Mouse (Mus musculus): ENCODE measurements at regions not wholly inside any gene's neighbourhood (a gene's known extent, or its start where the extent isn't known, plus 50 kb on each side); places are given as distances from the start of the nearest gene placed in this dataset.

DNA sequence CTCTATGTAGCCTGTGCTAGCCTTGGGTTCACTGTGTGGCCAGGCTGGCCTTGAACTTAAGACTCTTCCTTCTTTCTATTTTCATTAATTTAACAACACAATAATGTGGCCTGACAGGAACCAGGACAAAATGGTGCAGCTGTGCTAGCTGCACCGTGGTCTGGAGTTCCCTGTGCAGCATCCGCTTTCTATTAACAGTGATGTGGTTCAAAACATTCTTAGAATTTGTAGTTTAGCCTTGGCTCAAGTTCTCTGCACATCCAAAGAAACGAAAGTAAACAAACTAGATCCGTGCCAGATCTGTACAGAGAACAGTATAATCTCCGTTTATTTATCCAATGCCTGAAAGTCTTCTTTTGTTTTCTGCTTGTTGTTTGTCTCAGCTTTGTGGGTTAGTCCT, 88.5 kb downstream of the Irx1 start:
- DNase-seq (ENCODE audit: low spot score in 2 of 2) = no peak

DNA sequence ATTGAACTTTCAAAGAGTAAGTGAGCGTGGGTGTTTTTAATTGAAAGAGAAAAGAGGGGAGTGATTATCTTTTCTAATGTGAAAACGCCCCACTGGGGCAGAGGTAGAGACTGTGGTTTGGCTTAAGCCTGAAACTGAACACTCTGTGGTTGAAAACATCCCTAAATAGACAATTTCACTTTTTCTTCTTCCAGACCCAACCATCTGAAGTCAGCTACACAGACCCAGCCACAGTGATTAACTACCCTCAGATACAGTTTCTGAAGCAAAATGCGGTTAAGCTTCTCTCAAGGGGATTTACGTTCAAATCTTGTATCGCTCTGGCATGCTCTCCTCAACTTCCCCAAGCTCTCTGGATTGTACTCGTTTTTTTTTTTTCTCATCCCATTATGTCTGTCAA, 94.8 kb downstream of the Irx1 start:
- DNase-seq (ENCODE audit: low spot score in 2 of 2) = no peak

DNA sequence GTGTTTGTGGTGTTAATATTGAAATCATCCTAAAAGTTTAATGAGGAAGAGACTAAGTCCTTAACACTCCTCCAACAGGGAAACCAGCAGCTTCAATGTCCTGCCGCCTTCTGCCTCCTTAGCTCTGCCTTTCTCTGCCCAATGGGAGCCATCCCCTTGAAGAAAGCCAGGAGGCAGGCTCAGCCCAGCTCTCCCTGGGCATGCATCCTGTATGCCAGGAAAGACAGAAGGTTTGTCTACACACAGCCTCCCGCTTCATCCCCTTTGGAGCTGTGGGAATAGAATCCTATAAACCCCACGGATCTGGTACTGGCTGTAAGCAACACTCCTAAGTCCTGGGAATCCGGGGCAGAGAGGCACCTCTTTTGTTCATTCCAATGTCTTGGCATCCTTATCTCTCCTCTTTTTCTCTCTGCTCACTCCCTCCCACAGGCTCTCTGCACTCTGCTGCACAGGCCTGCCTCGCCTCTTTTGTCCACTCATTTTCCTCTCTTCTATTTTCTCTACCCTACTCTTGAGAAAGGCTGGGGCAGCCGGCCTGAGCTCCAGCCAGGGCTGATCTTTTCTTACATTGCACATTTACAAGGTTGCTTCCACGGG, 110.0 kb downstream of the Irx1 start:
- DNase-seq (ENCODE audit: low spot score in 2 of 2) = peak; percentile 11 to 14

- DNase-seq (ENCODE audit: low spot score in 2 of 2) = no peak
These were observed 159.2 kb downstream of the Irx1 start for GRCm38 (mm10) chr13:71804032-71804958.

DNA sequence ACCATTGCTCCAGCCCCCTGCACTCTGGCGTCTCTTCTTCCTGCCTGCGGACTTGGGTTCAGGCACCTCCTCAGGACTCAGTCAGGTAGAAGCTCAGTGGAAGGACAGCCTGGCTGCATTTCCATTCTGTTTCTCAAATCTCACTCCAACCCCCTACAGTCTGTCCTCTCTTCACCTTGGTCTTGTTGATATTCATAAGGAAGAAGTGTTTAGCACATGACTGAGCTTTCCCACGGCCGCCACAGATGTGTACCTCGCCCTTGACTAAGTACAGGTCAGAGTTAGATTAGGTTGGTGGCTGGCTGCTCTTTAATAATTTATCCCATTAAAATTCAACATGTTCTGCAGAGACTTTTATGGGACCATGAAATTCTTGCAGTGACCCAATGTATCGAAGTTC, 165.2 kb downstream of the Irx1 start:
- DNase-seq (ENCODE audit: low spot score in 2 of 2) = no peak

GRCm38 (mm10) chr13:71784740-71785139, 178.8 kb downstream of the Irx1 start:
- no peak for DNase-seq (ENCODE audit: low spot score in 2 of 2)

- DNase-seq (ENCODE audit: low spot score in 2 of 2) = no peak
These were observed 216.2 kb downstream of the Irx1 start for GRCm38 (mm10) chr13:71747003-71747965.

- no peak for DNase-seq (ENCODE audit: low spot score in 2 of 2)
These were observed 217.0 kb downstream of the Irx1 start for GRCm38 (mm10) chr13:71746534-71746933.

GRCm38 (mm10) chr13:71736821-71737345, 226.6 kb downstream of the Irx1 start:
- no peak for DNase-seq (ENCODE audit: low spot score in 2 of 2)

DNA sequence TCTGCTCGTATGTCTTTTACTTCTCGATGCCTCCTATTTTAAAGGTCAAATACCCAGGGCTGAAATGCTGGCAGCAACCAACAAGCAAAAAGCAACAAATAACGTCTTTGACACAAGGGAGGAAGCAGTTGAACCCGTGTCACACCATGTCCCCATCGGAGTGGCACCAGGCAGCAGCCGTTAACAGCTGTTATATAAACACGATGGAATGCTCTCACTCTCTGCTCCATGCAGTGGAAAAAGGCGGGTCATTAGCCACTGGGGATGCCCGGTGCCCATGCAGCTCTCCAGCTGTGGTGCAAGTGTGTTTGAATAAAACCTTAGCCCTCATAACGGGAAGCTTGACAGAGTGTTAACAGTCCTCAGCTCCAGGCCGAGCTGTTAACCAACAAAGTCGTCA, 229.3 kb downstream of the Irx1 start:
- DNase-seq (ENCODE audit: low spot score in 2 of 2) = no peak

DNA sequence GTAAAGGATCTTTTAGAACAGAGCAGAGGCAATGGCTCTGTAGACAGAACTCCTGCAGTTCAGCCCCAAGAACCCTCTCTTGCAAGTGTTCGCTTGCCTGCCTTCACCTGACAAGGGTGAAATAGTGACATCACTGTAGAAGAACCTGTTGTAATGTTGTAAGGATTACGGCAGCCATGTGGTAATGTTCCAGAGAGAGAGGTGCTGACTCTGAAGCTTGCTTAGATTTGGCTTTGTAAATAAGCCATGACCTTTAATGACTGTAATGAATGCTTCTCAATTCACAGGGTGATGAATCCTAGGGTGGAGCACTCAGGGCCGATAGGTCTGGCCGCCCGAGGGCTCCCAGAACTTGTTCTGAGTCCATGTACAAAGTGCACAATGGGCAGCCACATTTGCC, 230.2 kb downstream of the Irx1 start:
- no peak for DNase-seq (ENCODE audit: low spot score in 2 of 2)

DNA sequence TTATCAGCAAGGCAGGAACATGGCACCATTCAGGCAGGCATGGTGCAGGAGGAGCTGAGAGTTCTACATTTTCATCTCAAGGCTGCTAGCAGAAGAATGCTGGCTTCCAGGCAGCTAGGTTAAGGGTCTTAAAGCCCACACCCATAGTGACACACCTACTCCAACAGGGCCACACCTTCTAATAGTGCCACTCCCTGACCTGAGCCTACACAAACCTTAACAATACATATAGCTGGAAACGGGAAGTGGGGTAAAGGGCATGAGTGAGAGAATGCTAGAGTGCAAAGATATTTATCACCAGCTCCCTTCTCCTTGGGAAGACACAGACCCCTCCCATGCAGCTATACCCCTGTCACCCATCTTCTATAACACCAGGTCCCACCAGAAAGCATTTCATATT, 230.6 kb downstream of the Irx1 start:
- DNase-seq (ENCODE audit: low spot score in 2 of 2) = no peak

DNA sequence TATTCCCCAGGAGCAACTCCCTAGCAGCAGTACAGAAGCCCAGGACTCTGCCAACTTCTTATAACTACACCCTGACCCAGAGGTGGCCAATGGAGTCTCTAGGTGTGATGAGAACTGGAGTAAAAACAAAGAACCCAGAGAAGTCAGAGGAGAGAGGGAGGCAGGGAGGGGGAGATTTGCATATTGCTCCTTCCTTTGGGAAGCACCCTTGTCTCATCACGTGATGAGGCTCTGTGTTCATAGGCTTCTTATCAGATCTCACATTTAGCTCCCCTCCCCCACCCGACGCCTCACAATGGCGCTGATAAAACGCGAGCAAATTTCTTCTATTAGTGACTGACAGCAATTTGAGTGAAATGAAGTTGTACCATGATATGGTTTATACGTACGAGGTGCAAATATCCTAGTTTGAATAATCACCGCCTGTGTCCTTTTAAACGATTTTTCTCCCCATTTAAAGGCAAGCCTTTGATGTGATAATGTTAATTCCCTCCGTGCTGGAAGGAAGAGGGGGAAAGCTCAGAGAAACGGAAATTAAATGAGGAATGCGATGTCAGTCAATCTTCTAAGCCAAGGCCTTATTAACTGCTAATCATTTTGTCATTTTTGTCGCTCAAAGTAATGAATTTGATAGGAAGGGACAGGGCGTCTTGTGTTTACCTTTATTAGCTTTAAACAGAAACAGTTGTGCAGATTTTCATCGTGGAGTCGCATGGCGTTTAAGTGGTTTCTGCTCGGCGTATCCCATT, 273.3 kb downstream of the Irx1 start:
- DNase-seq (ENCODE audit: low spot score in 2 of 2) = no peak

- DNase-seq (ENCODE audit: low spot score in 2 of 2) = no peak
These were observed 274.3 kb downstream of the Irx1 start for GRCm38 (mm10) chr13:71689187-71689586.

GRCm38 (mm10) chr13:71676081-71676624, 287.4 kb downstream of the Irx1 start:
- no peak for DNase-seq (ENCODE audit: low spot score in 2 of 2)

DNA sequence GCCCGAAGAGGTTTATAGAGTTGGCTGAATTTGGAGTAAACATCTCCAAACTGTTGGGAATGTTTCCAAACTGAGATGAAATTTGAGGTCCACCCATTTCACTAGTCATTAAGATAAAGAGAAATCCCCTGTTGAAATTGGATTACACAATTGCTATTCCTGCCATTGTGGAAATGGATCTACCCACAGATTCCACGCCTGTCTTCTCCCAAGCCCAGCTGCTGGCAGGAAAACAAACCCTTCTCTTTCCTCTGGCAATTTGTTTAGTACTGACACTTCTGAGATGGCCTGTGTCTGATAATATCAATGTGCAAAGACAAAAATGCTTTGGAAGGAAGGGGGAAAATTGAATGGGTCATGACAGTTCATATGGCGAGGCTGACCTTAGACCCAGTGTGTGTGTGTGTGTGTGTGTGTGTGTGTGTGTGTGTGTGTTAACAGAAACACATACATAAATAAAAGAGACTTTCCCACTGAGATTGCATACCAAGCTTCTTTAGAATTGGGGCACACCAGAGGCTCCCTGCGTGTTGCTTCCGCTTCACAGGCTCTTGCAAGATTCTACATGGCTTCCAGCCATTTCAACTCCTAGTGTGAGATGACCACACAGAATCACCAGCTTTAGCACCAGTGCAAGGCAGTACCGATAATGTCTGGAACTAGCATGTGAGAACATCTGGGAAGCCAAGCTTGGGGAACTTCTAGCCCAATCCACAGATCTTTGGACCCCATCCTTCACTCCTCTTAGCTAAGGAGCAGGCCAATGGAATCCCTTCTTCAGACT, 293.4 kb downstream of the Irx1 start:
- no peak for DNase-seq (ENCODE audit: low spot score in 2 of 2)

DNA sequence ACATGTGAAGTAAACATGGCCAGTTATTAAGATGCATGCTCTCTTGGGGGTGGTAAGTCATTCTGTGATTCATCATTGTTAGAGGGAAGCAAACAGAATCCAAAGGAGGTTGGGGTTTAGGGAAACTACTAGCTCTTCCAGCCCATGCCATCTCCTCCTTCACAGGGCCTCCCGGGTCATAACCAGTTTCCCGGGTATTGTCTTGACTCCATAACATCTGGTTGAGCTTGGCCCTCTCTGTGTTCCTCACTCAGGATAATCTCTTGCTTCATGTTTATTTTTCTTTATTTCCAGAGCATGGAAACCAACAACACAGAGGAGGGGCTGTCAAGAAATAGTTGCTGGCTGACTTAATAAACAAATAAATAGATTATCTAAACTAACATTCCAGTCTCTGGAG, 295.3 kb downstream of the Irx1 start:
- DNase-seq (ENCODE audit: low spot score in 2 of 2) = no peak

DNA sequence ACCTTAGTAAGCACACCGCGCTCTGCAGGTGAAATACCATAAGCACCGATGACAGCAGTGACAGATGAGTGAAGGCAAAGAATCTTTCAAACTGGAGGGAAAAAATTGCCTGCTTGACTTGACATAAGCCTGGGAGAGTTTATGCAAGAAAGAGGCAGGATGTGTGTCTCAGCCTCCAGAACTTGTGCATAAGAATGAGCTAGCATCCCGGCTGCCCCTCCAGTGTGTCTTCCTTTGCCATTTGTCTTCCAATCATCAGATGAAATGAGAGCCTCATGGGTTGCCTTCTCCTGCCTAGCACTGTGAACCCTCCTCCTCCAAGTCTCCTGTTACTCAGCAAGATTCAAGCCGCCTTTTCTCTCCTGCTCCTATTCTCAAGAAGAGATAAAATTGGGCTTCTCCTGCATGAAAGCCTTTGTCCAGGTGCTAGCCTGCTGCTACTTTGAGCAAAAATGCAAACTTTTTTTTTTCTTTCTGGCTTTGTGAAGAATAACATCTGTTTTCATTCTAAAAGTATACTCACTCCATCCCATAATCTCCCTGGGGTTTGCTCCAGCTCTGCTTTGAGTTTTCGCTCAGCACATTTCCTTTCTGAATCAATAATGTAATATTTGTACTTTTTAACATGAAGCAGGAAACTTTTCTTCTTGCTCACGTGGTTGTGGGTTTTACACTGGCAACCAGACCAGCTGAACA, 298.2 kb downstream of the Irx1 start:
- DNase-seq (ENCODE audit: low spot score in 2 of 2) = no peak

DNA sequence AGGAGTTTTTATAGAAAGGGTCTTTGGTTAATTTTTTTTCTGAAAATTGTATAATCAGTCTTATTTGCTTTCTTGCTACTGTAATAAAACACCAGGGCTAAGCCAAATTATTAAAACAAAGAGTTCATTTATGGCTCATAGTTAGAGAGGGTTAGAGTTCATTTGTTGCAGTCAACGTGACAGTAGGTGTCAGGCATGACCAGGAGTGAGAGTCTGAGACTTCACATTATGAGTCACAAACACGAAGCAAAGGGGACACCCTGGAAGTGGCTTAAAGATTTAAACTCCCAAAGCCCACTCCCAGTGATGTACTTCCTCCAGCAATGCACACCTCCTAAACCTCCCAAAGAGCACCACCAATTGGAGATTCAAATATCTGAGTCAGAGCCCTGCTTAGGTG, 305.6 kb downstream of the Irx1 start:
- no peak for DNase-seq (ENCODE audit: low spot score in 2 of 2)

Measured in right cerebral cortex, adult 2 months (tissue).